Mouse (Mus musculus) kidney, adult 2 months (tissue): ENCODE results near the gene Epha8.

ENCODE experiments used
- CTCF ChIP-seq: fragments of 200-500 bp; conservative IDR thresholded peaks from 2 replicates; pipeline ENCODE4 v1.5.1; 2011; ENCODE audit warnings: low read depth, mild to moderate bottlenecking, control low read depth, low read length, moderate library complexity, mixed read lengths; ENCODE audit not compliant: insufficient read depth, insufficient read length
- POLR2A ChIP-seq: fragments of 200-500 bp; IDR thresholded peaks from one replicate; pipeline ENCODE4 v1.6.1; 2011; ENCODE audit warnings: low read depth, low read length, control low read depth

DNA sequence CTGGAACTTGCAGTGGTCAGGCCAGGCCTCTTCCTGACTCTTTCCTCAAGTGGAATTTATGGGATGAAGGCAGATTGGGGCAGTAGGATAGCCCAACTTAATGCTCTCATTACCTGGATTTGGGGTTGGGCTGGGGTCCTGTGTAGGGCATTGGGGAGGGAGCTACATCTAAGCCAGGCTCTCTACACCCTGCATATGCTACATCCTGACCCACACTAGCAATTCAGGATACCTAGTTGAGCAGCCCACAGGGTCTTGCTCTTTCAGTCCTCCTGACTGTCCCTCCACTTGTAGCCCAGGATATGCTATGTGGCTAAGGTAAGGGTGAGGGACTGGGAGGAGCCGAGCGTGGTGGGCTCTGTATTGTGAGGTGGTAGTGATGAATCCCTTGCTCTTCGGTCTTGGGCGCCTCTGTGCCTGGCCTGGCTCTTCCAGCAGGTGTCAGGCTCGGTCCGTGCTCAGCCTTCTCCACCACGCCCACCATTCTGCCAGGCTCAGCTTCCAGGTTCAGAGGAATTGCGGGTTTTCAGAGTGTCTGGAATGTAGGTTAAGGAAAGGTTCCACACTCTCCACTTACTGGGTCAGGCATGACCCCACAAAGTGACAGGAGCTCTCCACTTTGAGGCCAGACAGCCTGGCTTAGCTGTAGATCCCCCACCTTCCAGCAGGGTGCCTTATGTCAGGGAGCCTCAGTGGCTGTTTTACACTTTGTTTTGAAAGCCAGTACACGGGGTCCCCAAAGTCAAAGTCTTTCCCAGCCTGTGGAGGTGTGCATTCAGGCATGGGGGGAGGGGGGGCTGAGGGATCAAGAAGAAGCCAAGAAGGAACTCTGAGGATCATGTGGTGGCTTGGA lies 62.7 kb downstream of the Epha8 start:
- no peak for TF ChIP-seq POLR2A
- peak; percentile 65 for TF ChIP-seq CTCF
